Mouse (Mus musculus) small intestine, adult 2 months (tissue): ENCODE results near the gene Hcfc2. TPM values are rescaled to one million over a fixed set of nuclear protein-coding genes. Genes with fewer than 3 reads are reported as not detected.

Source experiments
- H3K27ac ChIP-seq: fragments of 200-500 bp; 2 replicates; pipeline ENCODE4 v1.5.1; 2012; ENCODE audit warnings: low read depth, low read length, control low read depth, inconsistent platforms; ENCODE audit not compliant: insufficient read depth
- H3K27me3 ChIP-seq: fragments of 200-500 bp; 2 replicates; pipeline ENCODE4 v1.6.1; 2012; ENCODE audit warnings: mild to moderate bottlenecking, moderate library complexity, low read length, inconsistent platforms; ENCODE audit not compliant: control insufficient read depth, insufficient read depth
- H3K36me3 ChIP-seq: fragments of 200-500 bp; 2 replicates; pipeline ENCODE4 v1.6.1; 2012; ENCODE audit warnings: mild to moderate bottlenecking, low read length, control low read depth, inconsistent platforms; ENCODE audit not compliant: control insufficient read depth, insufficient read depth
- H3K4me1 ChIP-seq: fragments of 200-500 bp; 2 replicates; pipeline ENCODE4 v1.6.1; 2012; ENCODE audit warnings: low read length, inconsistent platforms, mixed read lengths; ENCODE audit not compliant: control insufficient read depth, insufficient read depth, insufficient read length
- H3K4me3 ChIP-seq: fragments of 200-500 bp; 2 replicates; pipeline ENCODE4 v1.5.1; 2012; ENCODE audit warnings: low read depth, mild to moderate bottlenecking, control low read depth, inconsistent platforms, low read length, moderate library complexity
- CTCF ChIP-seq: fragments of 200-500 bp; IDR thresholded peaks from 2 replicates; pipeline ENCODE4 v1.5.1; 2012; ENCODE audit warnings: low read depth, mild to moderate bottlenecking, control low read depth, inconsistent platforms, low read length, moderate library complexity, mixed read lengths; ENCODE audit not compliant: insufficient replicate concordance, insufficient read length; ENCODE audit errors: extremely low read depth
- POLR2A ChIP-seq: fragments of 200-500 bp; IDR thresholded peaks from 2 replicates; pipeline ENCODE4 v1.6.1; 2012; ENCODE audit warnings: low read depth, mild to moderate bottlenecking, control low read depth, inconsistent platforms, low read length, moderate library complexity
- WGBS: fragments of 180-500 bp; shearing (Covaris S2); methylation state at CpG from one replicate; pipeline ENCODE4 v1.1.7; 2018; 5-methylcytosine and 5-hydroxymethylcytosine counted together
- polyA plus RNA-seq: library from polyadenylated mRNA; depleted of rRNA; stranded (reverse); fragments of >200 nt; gene quantifications from 2 replicates; pipeline ENCODE4 v1.2.3, GENCODE M21; 2012

The Hcfc2 gene
- polyA plus RNA-seq, 1 experiment = 5.0 TPM

GRCm38 (mm10) chr10:82752921-82753320 lies 57.0 kb downstream of the Hcfc2 start:
- 28% methylated on average over 3 of the region's 3 CpGs for WGBS

GRCm38 (mm10) chr10:82754642-82755041 lies 58.7 kb downstream of the Hcfc2 start:
- H3K4me1 ChIP-seq = peaks cover 4% of the 10 kb centered on the region
- TF ChIP-seq CTCF = no peak
- TF ChIP-seq POLR2A = no peak
- no peak overlapping the region for H3K27ac ChIP-seq
- WGBS = 76% methylated on average over 1 of the region's 1 CpGs
- H3K4me3 ChIP-seq = no peak overlapping the region
- H3K36me3 ChIP-seq = peaks cover 55% of the 10 kb centered on the region
- no peaks in the 10 kb centered on the region for H3K27me3 ChIP-seq

More at GRCm38 (mm10) chr10:82752921-82753320, 57.0 kb downstream of the Hcfc2 start:
- Histone ChIP-seq H3K4me1 (peaks cover 4% of the 10 kb centered on the region), H3K27ac (no peak overlapping the region), H3K27me3 (no peaks in the 10 kb centered on the region), H3K36me3 (peaks cover 59% of the 10 kb centered on the region), H3K4me3 (no peak overlapping the region)
- TF ChIP-seq POLR2A (no peak), CTCF (no peak)

GRCm38 (mm10) chr10:82755213-82755890 lies 59.4 kb downstream of the Hcfc2 start:
- Histone ChIP-seq H3K4me3 (no peak overlapping the region), H3K27ac (no peak overlapping the region), H3K36me3 (peaks cover 51% of the 10 kb centered on the region), H3K4me1 (peaks cover 8% of the 10 kb centered on the region), H3K27me3 (no peaks in the 10 kb centered on the region)
- 94% methylated on average over 11 of the region's 11 CpGs for WGBS
- TF ChIP-seq POLR2A = no peak
- no peak for TF ChIP-seq CTCF

- no peak overlapping the region for H3K27ac ChIP-seq
- peaks cover 14% of the 10 kb centered on the region for H3K4me1 ChIP-seq
- no peak for TF ChIP-seq POLR2A
- no peak for TF ChIP-seq CTCF
- peaks cover 42% of the 10 kb centered on the region for H3K36me3 ChIP-seq
- 91% methylated on average over 9 of the region's 9 CpGs for WGBS
- H3K4me3 ChIP-seq = no peak overlapping the region
- no peaks in the 10 kb centered on the region for H3K27me3 ChIP-seq
These were observed 60.5 kb downstream of the Hcfc2 start for GRCm38 (mm10) chr10:82756466-82756865.

GRCm38 (mm10) chr10:82757341-82757740 lies 61.4 kb downstream of the Hcfc2 start:
- Histone ChIP-seq H3K36me3 (peaks cover 34% of the 10 kb centered on the region), H3K27ac (no peak overlapping the region), H3K4me1 (peaks cover 17% of the 10 kb centered on the region), H3K4me3 (no peak overlapping the region), H3K27me3 (no peaks in the 10 kb centered on the region)
- 38% methylated on average over 9 of the region's 9 CpGs for WGBS
- TF ChIP-seq CTCF = no peak
- TF ChIP-seq POLR2A = no peak

- no peak overlapping the region for H3K4me3 ChIP-seq
- H3K4me1 ChIP-seq = peaks cover 17% of the 10 kb centered on the region
- H3K36me3 ChIP-seq = peaks cover 34% of the 10 kb centered on the region
- H3K27ac ChIP-seq = no peak overlapping the region
- TF ChIP-seq CTCF = no peak
- no peak for TF ChIP-seq POLR2A
- WGBS = 90% methylated on average over 6 of the region's 6 CpGs
- H3K27me3 ChIP-seq = no peaks in the 10 kb centered on the region
These were observed 62.4 kb downstream of the Hcfc2 start for GRCm38 (mm10) chr10:82758368-82758767.

- H3K4me3 ChIP-seq = no peak overlapping the region
- 94% methylated on average over 3 of the region's 3 CpGs for WGBS
These were observed 62.9 kb downstream of the Hcfc2 start for GRCm38 (mm10) chr10:82758878-82759277.

More at GRCm38 (mm10) chr10:82758878-82759277, 62.9 kb downstream of the Hcfc2 start:
- TF ChIP-seq POLR2A (no peak), CTCF (no peak)
- no peak overlapping the region for H3K27ac ChIP-seq
- H3K36me3 ChIP-seq = peaks cover 31% of the 10 kb centered on the region
- H3K4me1 ChIP-seq = peaks cover 17% of the 10 kb centered on the region
- H3K27me3 ChIP-seq = no peaks in the 10 kb centered on the region
